Mouse (Mus musculus): ENCODE data around the gene Rufy1. TPM values are rescaled to one million over a fixed set of nuclear protein-coding genes. Genes with fewer than 3 reads are reported as not detected.
A peak's percentile ranks its signal among the peaks of the same experiment; 100 is the strongest.
"Not testable (repeated sequence)": the region's sequence is repeated elsewhere in the genome, so short reads cannot be mapped to it uniquely, and the experiment has no call there.

Rufy1 gene
- total RNA-seq, 2 experiments from 2014 or later: 51.2 to 82.2 TPM

- ATAC-seq (ENCODE audit: poor library complexity, severe bottlenecking): no peak
Observed at GRCm38 (mm10) chr11:50387167-50387679, 43.7 kb downstream of the Rufy1 start.

DNA sequence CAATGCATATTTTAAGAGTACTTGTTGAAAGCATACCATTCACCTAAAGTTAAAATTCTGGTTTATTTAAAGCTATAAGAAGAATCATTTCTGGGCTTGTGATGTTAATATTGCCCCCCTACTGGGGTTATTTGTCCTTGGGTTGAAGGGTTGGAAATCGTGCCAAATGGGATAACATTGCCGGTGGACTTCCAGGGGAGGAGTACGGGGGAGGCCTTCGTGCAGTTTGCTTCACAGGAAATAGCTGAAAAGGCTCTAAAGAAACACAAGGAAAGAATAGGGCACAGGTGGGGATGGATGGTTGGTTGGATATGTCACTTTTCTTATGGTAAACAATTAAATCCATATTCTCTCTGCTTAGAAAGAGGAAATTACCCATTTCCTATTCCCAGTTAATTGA is 49.6 kb downstream of the Rufy1 start:
- no peak for ATAC-seq (ENCODE audit: poor library complexity, severe bottlenecking)

DNA sequence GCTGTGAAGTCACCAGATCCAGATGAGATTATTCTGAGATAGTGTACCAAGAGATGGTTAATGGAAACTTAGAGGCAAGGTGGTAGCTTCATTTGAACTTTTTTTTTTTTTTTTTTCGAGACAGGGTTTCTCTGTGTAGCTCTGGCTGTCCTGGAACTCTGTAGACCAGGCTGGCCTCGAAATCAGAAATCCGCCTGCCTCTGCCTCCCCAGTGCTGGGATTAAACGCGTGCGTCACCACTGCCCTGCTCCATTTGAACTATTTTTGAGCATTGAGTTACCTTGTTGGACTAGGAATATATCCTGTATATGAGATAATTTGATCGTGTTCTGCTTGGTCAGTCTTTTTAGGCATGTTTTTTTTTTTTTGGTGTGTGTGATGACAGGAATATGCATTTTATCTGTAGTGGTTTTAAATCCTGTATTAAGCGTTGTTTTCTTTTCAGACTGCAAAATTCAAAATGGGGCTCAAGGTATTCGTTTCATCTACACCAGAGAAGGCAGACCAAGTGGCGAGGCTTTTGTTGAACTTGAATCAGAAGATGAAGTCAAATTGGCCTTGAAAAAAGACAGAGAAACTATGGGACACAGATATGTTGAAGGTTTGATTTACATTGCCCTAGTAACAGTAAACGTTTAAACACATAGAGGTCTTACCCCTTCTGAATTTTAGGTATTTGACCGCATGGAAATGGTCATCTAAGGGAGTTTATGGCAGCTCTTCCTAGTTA is 51.7 kb downstream of the Rufy1 start:
- ATAC-seq (ENCODE audit: poor library complexity, severe bottlenecking): no peak

DNA sequence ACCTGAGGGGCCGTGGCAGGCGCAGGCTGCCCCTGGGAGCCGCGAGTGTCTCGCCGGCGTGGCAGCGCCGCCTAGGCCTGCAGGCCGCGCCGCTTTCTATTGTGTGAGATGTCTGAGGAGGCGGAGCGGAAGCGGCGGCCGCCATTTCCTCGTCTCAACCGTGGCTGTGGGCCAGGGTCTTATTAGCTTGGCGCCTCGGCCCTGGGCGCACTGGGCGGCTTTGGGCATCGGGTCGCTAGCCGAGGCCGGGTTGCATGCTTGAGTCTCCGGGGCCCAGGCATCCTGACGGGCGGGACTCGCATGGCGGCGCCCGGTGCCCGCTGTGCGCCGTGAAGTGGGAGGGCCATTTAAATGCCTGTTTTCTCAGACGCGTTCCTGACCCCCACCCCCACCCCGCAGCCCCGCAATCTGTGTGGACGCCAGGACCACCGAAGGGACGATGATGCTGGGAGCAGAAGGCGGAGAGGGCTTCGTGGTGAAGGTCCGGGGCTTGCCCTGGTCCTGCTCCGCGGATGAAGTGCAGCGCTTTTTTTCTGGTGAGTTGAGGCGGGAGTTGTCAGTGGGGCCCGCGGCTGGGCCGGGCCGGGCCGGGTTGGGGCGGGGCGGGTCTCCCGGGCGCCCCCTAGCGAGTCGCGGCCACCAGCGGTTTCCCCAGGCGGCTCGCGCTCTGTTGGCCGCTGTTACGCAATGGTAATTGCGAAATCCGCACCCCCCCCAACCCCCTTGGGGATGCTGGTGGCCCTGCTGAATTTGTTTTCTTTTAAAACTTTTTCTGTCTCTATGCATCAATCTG is 52.8 kb downstream of the Rufy1 start:
- ATAC-seq (ENCODE audit: poor library complexity, severe bottlenecking): peak; percentile 55

GRCm38 (mm10) chr11:50376911-50377891 is 53.7 kb downstream of the Rufy1 start, which contains the start of gene Hnrnph1:
TSS of gene Hnrnph1 (plus strand) at chr11:50376990.
- ATAC-seq (ENCODE audit: poor library complexity, severe bottlenecking): peak; percentile 74

DNA sequence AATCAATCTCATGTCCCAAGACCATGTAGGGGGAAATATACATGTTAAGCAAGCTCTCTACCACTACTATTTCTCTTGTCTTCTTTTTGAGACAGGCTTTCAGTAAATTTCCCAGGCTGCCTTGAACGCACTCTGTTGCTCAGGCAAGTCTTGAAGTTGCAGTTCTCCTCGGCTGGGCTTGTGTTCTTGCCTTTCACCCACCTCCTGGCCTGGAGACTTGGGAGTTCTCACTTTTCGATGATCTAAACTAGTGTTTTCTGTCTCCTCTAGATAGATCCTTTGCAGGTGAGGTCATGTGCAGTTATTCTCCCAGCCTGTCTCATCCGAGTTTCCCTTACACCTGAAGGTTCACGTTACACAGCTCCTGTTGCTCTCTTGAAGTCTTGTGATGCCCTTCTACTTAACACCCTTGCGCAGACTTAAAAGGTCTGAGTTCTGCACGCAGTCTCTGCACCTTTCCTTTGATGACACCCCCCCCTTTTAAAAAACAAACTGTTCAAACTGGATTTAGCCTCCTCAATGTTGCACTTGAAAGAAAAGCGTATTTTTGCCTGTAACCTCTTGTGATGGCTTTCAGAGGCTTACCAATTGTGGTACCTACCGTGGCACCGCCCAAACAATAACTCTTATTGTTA is 54.7 kb downstream of the Rufy1 start:
- no peak for ATAC-seq (ENCODE audit: poor library complexity, severe bottlenecking)

DNA sequence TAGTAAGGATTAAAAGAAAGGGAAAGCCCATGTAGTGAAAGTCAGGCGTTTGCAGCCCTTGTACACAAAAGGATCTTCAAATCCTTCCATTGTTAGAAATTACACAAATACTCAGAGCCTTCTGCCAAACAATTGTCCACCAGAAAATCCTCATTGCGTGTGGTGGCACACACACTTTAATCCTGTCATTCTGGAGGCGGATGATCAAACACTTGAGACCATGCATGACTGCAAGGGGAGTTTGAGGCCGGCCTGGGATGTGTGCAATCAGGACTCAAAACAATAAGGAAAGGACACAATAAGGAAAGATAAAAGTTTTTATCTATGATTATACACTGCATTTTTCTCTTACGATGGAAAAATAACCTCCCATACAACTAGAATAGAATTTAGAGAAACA is 55.5 kb downstream of the Rufy1 start:
- ATAC-seq (ENCODE audit: poor library complexity, severe bottlenecking): no peak

GRCm38 (mm10) chr11:50374286-50375015 is 56.5 kb downstream of the Rufy1 start:
- ATAC-seq (ENCODE audit: poor library complexity, severe bottlenecking): no peak

DNA sequence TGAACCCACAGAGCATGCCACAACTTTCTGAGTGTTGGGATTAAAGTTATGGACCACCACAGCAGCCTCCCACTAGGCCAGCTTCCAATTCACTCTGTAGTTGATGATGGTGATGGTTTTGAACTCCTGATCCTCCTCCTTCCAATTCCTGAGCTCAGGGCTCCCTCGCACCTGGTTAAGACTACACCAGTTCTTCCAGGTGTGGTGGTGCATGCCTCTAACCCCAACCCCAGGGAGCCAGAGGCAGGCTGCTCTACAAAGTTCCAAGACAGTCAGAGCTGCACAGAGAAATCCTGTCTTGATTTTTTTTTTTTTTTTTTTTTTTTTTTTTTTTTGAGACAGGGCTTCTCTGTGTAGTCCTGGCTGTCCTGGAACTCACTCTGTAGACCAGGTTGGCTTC is 57.3 kb downstream of the Rufy1 start:
- no peak for ATAC-seq (ENCODE audit: poor library complexity, severe bottlenecking)

GRCm38 (mm10) chr11:50373086-50373485 is 57.8 kb downstream of the Rufy1 start:
- no peak for ATAC-seq (ENCODE audit: poor library complexity, severe bottlenecking)

DNA sequence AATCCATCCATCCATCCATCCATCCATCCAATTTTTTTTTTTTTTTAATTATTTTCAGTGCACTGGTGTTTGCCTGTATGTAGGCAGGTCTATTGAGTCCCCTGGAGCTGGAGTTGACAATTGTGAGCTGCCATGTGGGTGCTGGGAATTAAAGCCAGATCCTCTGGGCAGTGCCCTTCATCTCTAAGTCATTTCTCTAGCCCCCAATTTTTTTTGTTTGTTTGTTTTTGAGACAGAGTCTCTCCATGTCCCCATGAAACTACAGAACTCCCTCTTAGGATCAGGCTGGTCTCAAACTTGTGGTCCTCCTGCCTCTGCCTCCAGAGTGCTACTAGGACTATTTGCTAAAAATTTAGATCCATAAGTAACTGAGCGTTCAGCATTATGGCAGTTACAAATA is 59.0 kb downstream of the Rufy1 start:
- no peak for ATAC-seq (ENCODE audit: poor library complexity, severe bottlenecking)

- peak; percentile 71 for ATAC-seq (ENCODE audit: poor library complexity, severe bottlenecking)
Observed at GRCm38 (mm10) chr11:50371399-50371841, 59.5 kb downstream of the Rufy1 start.

DNA sequence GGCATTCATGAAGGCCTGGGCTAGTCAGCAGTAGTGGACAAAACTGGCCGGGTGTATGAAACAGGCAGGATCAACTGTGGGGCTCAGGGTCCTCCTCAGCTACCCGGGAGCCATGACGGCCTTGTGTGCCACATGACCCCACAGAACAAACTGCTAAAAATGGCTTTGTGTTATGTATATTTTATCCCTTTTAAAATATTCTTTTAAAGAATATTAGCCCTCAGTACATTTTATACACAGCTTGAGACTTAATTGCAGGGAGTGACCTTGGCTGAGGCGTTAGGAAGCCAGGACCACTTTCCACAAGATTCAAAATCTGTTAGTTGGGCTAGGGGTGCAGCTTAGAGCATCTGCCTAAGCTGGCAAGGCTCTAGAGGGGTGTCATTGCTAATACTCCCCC is 60.0 kb downstream of the Rufy1 start:
- ATAC-seq (ENCODE audit: poor library complexity, severe bottlenecking): no peak

GRCm38 (mm10) chr11:50369360-50369911 is 61.5 kb downstream of the Rufy1 start:
- ATAC-seq (ENCODE audit: poor library complexity, severe bottlenecking): peak; percentile 87

GRCm38 (mm10) chr11:50367531-50367930 is 63.4 kb downstream of the Rufy1 start:
- no peak for ATAC-seq (ENCODE audit: poor library complexity, severe bottlenecking)

DNA sequence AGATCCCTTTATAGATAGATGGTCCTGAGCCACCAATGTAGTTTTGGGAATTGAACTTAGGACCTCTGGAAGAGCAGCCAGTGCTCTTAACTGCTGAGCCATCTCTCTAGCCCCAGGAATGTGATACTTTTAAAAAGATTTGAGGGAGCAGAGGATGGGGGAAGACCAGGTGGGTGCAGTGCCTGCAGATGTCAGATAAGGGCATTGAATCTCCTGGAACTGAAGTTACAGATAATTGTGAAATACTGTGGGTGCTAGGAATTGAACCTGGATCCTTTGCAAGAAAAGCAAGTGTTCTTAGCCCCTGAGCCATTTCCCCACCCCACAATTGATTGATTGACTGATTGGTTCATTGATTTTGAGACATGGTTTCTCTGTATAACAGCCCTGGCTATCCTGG is 65.6 kb downstream of the Rufy1 start:
- no peak for ATAC-seq (ENCODE audit: poor library complexity, severe bottlenecking)

DNA sequence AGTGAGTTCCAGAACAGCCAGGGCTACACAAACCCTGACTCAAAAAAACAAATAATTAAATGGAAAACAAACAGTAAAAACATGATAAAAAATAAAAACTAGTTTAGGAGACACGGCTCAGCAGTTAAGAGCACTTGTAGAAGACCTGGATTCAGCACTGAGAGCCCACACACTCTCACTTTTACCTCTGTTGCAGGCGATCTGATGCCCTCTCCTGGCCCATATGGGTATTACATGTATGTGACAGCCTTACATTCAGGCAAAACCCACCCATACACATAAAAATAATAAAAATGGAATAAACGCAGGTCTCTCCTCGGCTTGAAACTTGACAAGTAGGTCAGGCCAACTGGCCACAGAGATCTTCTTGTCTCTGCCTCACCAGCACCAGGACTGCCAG is 66.4 kb downstream of the Rufy1 start:
- peak; percentile 75 for ATAC-seq (ENCODE audit: poor library complexity, severe bottlenecking)

GRCm38 (mm10) chr11:50361282-50361681 is 69.6 kb downstream of the Rufy1 start:
- ATAC-seq (ENCODE audit: poor library complexity, severe bottlenecking): not testable (repeated sequence)
